Mouse (Mus musculus) embryo, embryonic 9.5 days (tissue): ENCODE measurements around the gene Vmn2r-ps130.
"Not testable (repeated sequence)": the region's sequence is repeated elsewhere in the genome, so short reads cannot be mapped to it uniquely, and the experiment has no call there.

Experiments
- DNase-seq: peaks from one replicate; pipeline ENCODE4 v3.0.0-alpha.2; 2017; ENCODE audit errors: extremely low spot score

The Vmn2r-ps130 gene

GRCm38 (mm10) chr17:23060866-23061265 is at the start of gene Vmn2r-ps130:
Gene Vmn2r-ps130 (plus strand): TSS chr17:23061166.
- DNase-seq = not testable (repeated sequence)
